Mouse (Mus musculus): Measurements from ENCODE around the gene Cic. TPM values are rescaled to one million over a fixed set of nuclear protein-coding genes. Genes with fewer than 3 reads are reported as not detected.

Cic gene
- polyA plus RNA-seq, 1 experiment from 2014 or later = 23.5 TPM

- H3K9me3 ChIP-seq = no peaks in the 10 kb centered on the region
- peaks cover 19% of the 10 kb centered on the region for H3K4me1 ChIP-seq (replicated peaks)
- H3K27me3 ChIP-seq (ENCODE audit: insufficient read depth, poor library complexity, severe bottlenecking) = no peaks in the 10 kb centered on the region
- H3K27ac ChIP-seq = no peak overlapping the region
- H3K4me3 ChIP-seq = no peak overlapping the region
- DNase-seq (ENCODE audit: low spot score) = no peak
- peaks cover 77% of the 10 kb centered on the region for H3K36me3 ChIP-seq
- 86% methylated on average over 2 of the region's 2 CpGs for WGBS
Measured at GRCm38 (mm10) chr7:25233061-25233460, 34.4 kb upstream of the Cic start.

GRCm38 (mm10) chr7:25235526-25235925 lies 32.0 kb upstream of the Cic start:
- Histone ChIP-seq H3K27ac (no peak overlapping the region), H3K4me1 (replicated peaks) (peaks cover 36% of the 10 kb centered on the region), H3K9me3 (no peaks in the 10 kb centered on the region), H3K4me3 (peak overlapping the region; percentile 98; the same call in 1 of the 2 replicates), H3K36me3 (peaks cover 52% of the 10 kb centered on the region), H3K27me3 (ENCODE audit: insufficient read depth, poor library complexity, severe bottlenecking) (no peaks in the 10 kb centered on the region)
- DNase-seq (ENCODE audit: low spot score) = no peak
- 97% methylated on average over 5 of the region's 5 CpGs for WGBS

- H3K27me3 ChIP-seq (ENCODE audit: insufficient read depth, poor library complexity, severe bottlenecking) = no peaks in the 10 kb centered on the region
- under 1% methylated on average over 71 of the region's 76 CpGs for WGBS
- H3K4me1 ChIP-seq (replicated peaks) = peaks cover 40% of the 10 kb centered on the region
- peak within 1 kb of the TSS; percentile 98 for H3K4me3 ChIP-seq
- DNase-seq (ENCODE audit: low spot score) = peak; percentile 96
- H3K36me3 ChIP-seq = peaks cover 36% of the 10 kb centered on the region
- peak within 1 kb of the TSS; percentile 98 for H3K27ac ChIP-seq
- no peaks in the 10 kb centered on the region for H3K9me3 ChIP-seq
Measured at GRCm38 (mm10) chr7:25237249-25238014, 30.1 kb upstream of the Cic start, which contains the start of gene Gsk3a. Gsk3a (minus strand) TSS chr7:25237851.

- Histone ChIP-seq H3K4me1 (replicated peaks) (peaks cover 40% of the 10 kb centered on the region), H3K27ac (peak overlapping the region; percentile 98), H3K36me3 (peaks cover 36% of the 10 kb centered on the region), H3K27me3 (ENCODE audit: insufficient read depth, poor library complexity, severe bottlenecking) (no peaks in the 10 kb centered on the region), H3K9me3 (no peaks in the 10 kb centered on the region), H3K4me3 (peak overlapping the region; percentile 98)
- DNase-seq (ENCODE audit: low spot score) = peak; percentile 93
- under 1% methylated on average over 23 of the region's 23 CpGs for WGBS
Measured at GRCm38 (mm10) chr7:25238015-25238706, 29.3 kb upstream of the Cic start.

- Histone ChIP-seq H3K36me3 (peaks cover 36% of the 10 kb centered on the region), H3K4me1 (replicated peaks) (peaks cover 40% of the 10 kb centered on the region), H3K4me3 (peak overlapping the region; percentile 98), H3K27me3 (ENCODE audit: insufficient read depth, poor library complexity, severe bottlenecking) (no peaks in the 10 kb centered on the region), H3K9me3 (no peaks in the 10 kb centered on the region), H3K27ac (peak overlapping the region; percentile 98)
- WGBS = 5% methylated on average over 30 of the region's 30 CpGs
- DNase-seq (ENCODE audit: low spot score) = peak; percentile 84
Measured at GRCm38 (mm10) chr7:25238829-25239623, 28.5 kb upstream of the Cic start.

- Histone ChIP-seq H3K4me3 (no peak overlapping the region), H3K27me3 (ENCODE audit: insufficient read depth, poor library complexity, severe bottlenecking) (no peaks in the 10 kb centered on the region), H3K9me3 (no peaks in the 10 kb centered on the region), H3K36me3 (peaks cover 36% of the 10 kb centered on the region), H3K4me1 (replicated peaks) (peaks cover 50% of the 10 kb centered on the region), H3K27ac (no peak overlapping the region)
- 70% methylated on average over 7 of the region's 7 CpGs for WGBS
- no peak for DNase-seq (ENCODE audit: low spot score)
Measured at GRCm38 (mm10) chr7:25240631-25241030, 26.9 kb upstream of the Cic start.

- H3K4me3 ChIP-seq = no peak overlapping the region
- peak; percentile 38 for DNase-seq (ENCODE audit: low spot score)
- 28% methylated on average over 2 of the region's 2 CpGs for WGBS
- H3K27me3 ChIP-seq (ENCODE audit: insufficient read depth, poor library complexity, severe bottlenecking) = no peaks in the 10 kb centered on the region
- peaks cover 50% of the 10 kb centered on the region for H3K4me1 ChIP-seq (replicated peaks)
- H3K9me3 ChIP-seq = no peaks in the 10 kb centered on the region
- H3K27ac ChIP-seq = no peak overlapping the region
- peaks cover 39% of the 10 kb centered on the region for H3K36me3 ChIP-seq
Measured at GRCm38 (mm10) chr7:25241062-25241461, 26.4 kb upstream of the Cic start.

- H3K27ac ChIP-seq = no peak overlapping the region
- DNase-seq (ENCODE audit: low spot score) = no peak
- peaks cover 50% of the 10 kb centered on the region for H3K36me3 ChIP-seq
- WGBS = 97% methylated on average over 4 of the region's 4 CpGs
- H3K4me1 ChIP-seq (replicated peaks) = peaks cover 64% of the 10 kb centered on the region
- H3K9me3 ChIP-seq = no peaks in the 10 kb centered on the region
- H3K4me3 ChIP-seq = no peak overlapping the region
- no peaks in the 10 kb centered on the region for H3K27me3 ChIP-seq (ENCODE audit: insufficient read depth, poor library complexity, severe bottlenecking)
Measured at GRCm38 (mm10) chr7:25243361-25243760, 24.1 kb upstream of the Cic start.

GRCm38 (mm10) chr7:25244562-25245369 lies 22.7 kb upstream of the Cic start:
- 90% methylated on average over 30 of the region's 30 CpGs for WGBS
- Histone ChIP-seq H3K27ac (peak overlapping the region; percentile 59; the same call in 1 of the 2 replicates), H3K4me3 (no peak overlapping the region), H3K36me3 (peaks cover 50% of the 10 kb centered on the region), H3K9me3 (no peaks in the 10 kb centered on the region), H3K27me3 (ENCODE audit: insufficient read depth, poor library complexity, severe bottlenecking) (no peaks in the 10 kb centered on the region), H3K4me1 (replicated peaks) (peaks cover 61% of the 10 kb centered on the region)
- no peak for DNase-seq (ENCODE audit: low spot score)

GRCm38 (mm10) chr7:25246079-25246758 lies 21.3 kb upstream of the Cic start:
- Histone ChIP-seq H3K27ac (peak overlapping the region; percentile 97), H3K9me3 (no peaks in the 10 kb centered on the region), H3K27me3 (ENCODE audit: insufficient read depth, poor library complexity, severe bottlenecking) (no peaks in the 10 kb centered on the region), H3K4me3 (peak overlapping the region; percentile 85; the same call in 1 of the 2 replicates), H3K36me3 (peaks cover 50% of the 10 kb centered on the region), H3K4me1 (replicated peaks) (peaks cover 67% of the 10 kb centered on the region)
- WGBS = 82% methylated on average over 20 of the region's 20 CpGs
- DNase-seq (ENCODE audit: low spot score) = no peak

GRCm38 (mm10) chr7:25246759-25247137 lies 20.8 kb upstream of the Cic start:
- WGBS = 60% methylated on average over 4 of the region's 4 CpGs
- Histone ChIP-seq H3K4me3 (peak overlapping the region; percentile 85), H3K27me3 (ENCODE audit: insufficient read depth, poor library complexity, severe bottlenecking) (no peaks in the 10 kb centered on the region), H3K36me3 (peaks cover 50% of the 10 kb centered on the region), H3K27ac (peak overlapping the region; percentile 97), H3K4me1 (replicated peaks) (peaks cover 70% of the 10 kb centered on the region), H3K9me3 (no peaks in the 10 kb centered on the region)
- no peak for DNase-seq (ENCODE audit: low spot score)

All from hindbrain, embryonic 10.5 days (tissue).